Mouse (Mus musculus) left cerebral cortex, postnatal 36 days (tissue): Measurements from ENCODE around the gene Nucb2. TPM values are rescaled to one million over a fixed set of nuclear protein-coding genes. Genes with fewer than 3 reads are reported as not detected.

Source experiments
- DNase-seq, 2 experiments: peaks; one replicate each; pipeline ENCODE4 v3.0.0; 2021 to 2022; ENCODE audit warnings: low spot score in 2 of 2, mixed read lengths in 1 of 2
- intact Hi-C: fragments of 180-260 bp; cut with DNase I; formaldehyde crosslinking; loops from one replicate; pipeline ENCODE4 v1.15.1; 2025
- total RNA-seq, 2 experiments: library from RNA; stranded (reverse); gene quantifications; 2 replicates each; pipeline ENCODE4 v1.2.3; 2021

Nucb2 gene
- total RNA-seq, 2 experiments from 2014 or later = 23.0 to 23.5 TPM

GRCm38 (mm10) chr7:116517240-116517639, 13.1 kb downstream of the Nucb2 start:
- intact Hi-C loops = no loop called here
- DNase-seq = no peak

- DNase-seq = no peak
- intact Hi-C loops = no loop called here
Measured at GRCm38 (mm10) chr7:116518155-116518554, 14.0 kb downstream of the Nucb2 start.

GRCm38 (mm10) chr7:116519805-116520204, 15.6 kb downstream of the Nucb2 start:
- DNase-seq = no peak
- intact Hi-C loops = no loop called here

- DNase-seq = no peak
- intact Hi-C loops = no loop called here
Measured at GRCm38 (mm10) chr7:116524577-116524976, 20.4 kb downstream of the Nucb2 start.

GRCm38 (mm10) chr7:116529793-116530192, 25.6 kb downstream of the Nucb2 start:
- no peak for DNase-seq
- intact Hi-C loops = loop anchor here (2.0 kb wide), 1 partner anchor 79 kb away; no protein-coding TSS in a partner anchor

- DNase-seq = no peak
- intact Hi-C loops = loop anchor here (2.0 kb wide), 1 partner anchor 78 kb away; no protein-coding TSS in a partner anchor
Measured at GRCm38 (mm10) chr7:116530470-116530869, 26.3 kb downstream of the Nucb2 start.

GRCm38 (mm10) chr7:116531311-116531710, 27.1 kb downstream of the Nucb2 start:
- no peak for DNase-seq
- intact Hi-C loops = loop anchor here (2.0 kb wide), 1 partner anchor 77 kb away; no protein-coding TSS in a partner anchor

- intact Hi-C loops = no loop called here
- no peak for DNase-seq
Measured at GRCm38 (mm10) chr7:116556834-116557233, 52.7 kb downstream of the Nucb2 start.

- no peak for DNase-seq
- intact Hi-C loops = no loop called here
Measured at GRCm38 (mm10) chr7:116574551-116574950, 70.4 kb downstream of the Nucb2 start.

Other genes with a start within 250 kb of the Nucb2 start
- gene Plekha7, start 196.0 kb upstream of the Nucb2 start, total RNA-seq = 10 to 100 TPM; 22.0 to 24.8 TPM
- 100 to 1,000 TPM; 185 to 202 TPM for gene Rps13, start 170.2 kb upstream of the Nucb2 start, total RNA-seq
- 10 to 100 TPM; 22.8 to 28.7 TPM for gene Pik3c2a, start 60.9 kb upstream of the Nucb2 start, total RNA-seq